Mouse (Mus musculus) brain, embryonic 14.5 days (tissue): ENCODE results near the gene Hist2h3c2.

ENCODE experiments used
- CTCF ChIP-seq: fragments of 200-500 bp; IDR thresholded peaks from 2 replicates; pipeline ENCODE4 v1.5.1; 2012; ENCODE audit warnings: inconsistent platforms, mild to moderate bottlenecking, moderate library complexity, borderline replicate concordance; ENCODE audit not compliant: insufficient read depth, insufficient read length; ENCODE audit errors: extremely low read depth
- POLR2A ChIP-seq: fragments of 200-500 bp; IDR thresholded peaks from 2 replicates; pipeline ENCODE4 v1.6.1; 2012; ENCODE audit warnings: mild to moderate bottlenecking, inconsistent platforms, borderline replicate concordance; ENCODE audit not compliant: poor library complexity, insufficient read depth, insufficient read length, severe bottlenecking; ENCODE audit errors: extremely low read depth

DNA sequence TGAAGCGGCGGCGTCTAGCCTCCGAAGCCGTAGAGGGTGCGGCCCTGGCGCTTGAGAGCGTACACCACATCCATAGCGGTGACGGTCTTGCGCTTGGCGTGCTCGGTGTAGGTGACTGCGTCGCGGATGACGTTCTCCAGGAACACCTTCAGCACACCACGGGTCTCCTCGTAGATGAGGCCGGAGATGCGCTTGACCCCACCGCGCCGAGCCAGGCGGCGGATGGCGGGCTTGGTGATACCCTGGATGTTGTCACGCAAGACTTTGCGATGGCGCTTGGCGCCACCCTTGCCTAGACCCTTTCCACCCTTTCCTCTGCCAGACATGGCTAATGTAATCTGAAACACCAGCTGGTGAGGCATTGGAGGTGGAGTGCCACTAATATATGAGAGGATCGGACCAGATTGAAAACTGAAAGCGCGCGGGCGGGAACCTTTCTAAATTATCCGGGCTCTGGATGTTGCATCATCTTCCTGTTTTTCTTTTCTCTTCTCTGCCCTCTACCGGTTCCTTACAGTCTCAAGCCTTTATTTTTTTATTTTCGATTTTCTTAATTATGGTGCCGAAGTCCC is 24.1 kb upstream of the Hist2h3c2 start, which contains the start of gene Hist2h4:
- TF ChIP-seq POLR2A (peak; percentile 82; the same call in 1 of the 2 replicates), CTCF (peak; percentile 40; the same call in 1 of the 2 replicates)
